Mouse (Mus musculus): ENCODE results near the gene Itga9. TPM values are rescaled to one million over a fixed set of nuclear protein-coding genes. Genes with fewer than 3 reads are reported as not detected.

The Itga9 gene
- polyA plus RNA-seq, 1 experiment: 8.2 TPM

DNA sequence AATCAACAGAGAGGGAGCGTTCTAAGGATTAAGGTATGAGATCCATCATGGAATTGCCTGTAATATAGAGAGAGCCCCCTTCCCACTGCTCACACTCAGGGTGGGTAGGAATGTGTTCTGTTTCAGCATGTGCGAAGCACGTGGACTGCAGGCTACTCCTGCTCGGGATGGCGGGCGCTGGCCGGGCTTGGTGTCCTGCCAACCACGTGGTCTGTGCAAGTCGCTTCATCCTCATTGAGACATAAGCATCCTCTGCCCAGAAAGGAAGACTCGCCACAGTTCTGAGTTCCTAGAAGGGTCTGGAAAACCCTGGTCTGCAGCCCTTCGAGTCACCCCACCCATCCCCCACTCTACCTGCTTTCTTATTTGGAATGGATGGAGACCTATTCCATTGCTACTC, 105.3 kb downstream of the Itga9 start:
- DNase-seq (ENCODE audit: low read depth, low spot score): no peak
- WGBS: 80% methylated on average over 11 of the region's 11 CpGs

DNA sequence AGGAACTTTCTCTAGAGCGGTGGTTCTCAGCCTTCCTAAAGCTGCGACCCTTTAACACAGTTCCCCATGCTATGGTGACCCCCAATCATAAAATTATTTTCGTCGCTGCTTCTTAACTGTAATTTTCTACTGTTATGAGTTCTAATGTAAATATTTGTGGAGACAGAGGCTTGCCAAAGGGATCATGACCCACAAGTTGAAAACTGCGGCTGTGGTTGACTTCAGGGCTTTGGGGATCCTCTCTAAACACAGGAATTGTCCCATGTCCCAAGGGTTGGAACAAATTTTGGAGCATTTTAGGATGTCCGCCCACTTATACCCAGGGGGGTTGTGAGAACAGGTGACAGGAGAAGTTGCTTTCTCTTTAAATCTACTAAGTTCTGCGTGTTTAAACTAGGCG, 107.0 kb downstream of the Itga9 start:
- 42% methylated on average over 8 of the region's 8 CpGs for WGBS
- no peak for DNase-seq (ENCODE audit: low read depth, low spot score)

DNA sequence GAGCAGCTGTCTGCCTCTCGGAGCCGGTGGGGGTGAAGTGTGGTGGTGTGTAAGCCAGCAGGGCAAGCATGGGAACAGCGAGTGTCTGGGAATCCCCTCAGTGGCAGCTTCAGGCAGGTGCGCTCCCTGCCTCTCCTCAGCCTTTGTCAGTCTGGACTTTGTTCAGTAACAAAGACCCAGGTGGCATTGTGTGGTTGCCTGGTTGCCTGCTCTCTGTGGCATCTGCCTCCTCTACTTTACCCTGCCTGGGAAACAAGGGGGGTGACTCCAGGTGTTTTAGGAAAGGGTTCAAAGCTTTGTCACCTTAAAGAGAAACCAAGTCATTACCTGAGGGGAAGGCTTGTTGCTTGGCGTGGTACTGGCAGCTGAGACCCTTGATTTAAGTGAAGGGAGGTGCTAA, 108.0 kb downstream of the Itga9 start:
- WGBS: 39% methylated on average over 5 of the region's 5 CpGs
- no peak for DNase-seq (ENCODE audit: low read depth, low spot score)

DNA sequence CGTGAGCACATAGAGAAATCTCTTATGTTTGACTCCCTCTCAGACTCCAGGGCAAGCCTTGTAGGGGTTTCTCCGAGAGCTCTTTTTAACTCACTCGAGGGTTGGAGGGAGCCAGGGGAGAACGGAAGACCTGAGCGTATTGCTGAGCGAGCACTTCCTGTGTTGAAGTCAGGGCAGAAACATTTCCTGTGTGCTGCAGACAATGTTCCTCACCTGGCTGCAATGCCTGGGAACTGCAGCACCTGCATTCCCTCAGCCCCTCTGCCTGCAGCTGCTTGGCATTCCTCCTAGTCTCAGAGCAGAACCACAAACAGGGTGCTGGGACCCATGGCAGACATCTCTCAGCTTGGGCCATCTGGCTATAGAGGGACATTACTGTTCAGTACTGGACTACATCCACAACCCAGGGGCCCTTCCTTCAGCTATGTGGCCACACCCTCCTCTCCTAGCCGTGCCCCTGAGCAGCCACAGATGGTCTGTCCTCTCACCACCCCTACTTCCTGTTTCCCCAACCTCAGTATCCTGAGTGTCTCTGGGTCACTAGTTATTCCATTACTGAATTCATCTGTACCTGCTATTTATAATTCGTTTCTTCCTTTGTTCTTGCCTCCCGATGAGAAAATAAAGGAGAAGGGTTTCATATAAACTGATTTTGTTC, 109.6 kb downstream of the Itga9 start:
- no peak for DNase-seq (ENCODE audit: low read depth, low spot score)
- 71% methylated on average over 9 of the region's 9 CpGs for WGBS

GRCm38 (mm10) chr9:118717436-118717835, 110.9 kb downstream of the Itga9 start:
- WGBS: 32% methylated on average over 3 of the region's 3 CpGs
- no peak for DNase-seq (ENCODE audit: low read depth, low spot score)

DNA sequence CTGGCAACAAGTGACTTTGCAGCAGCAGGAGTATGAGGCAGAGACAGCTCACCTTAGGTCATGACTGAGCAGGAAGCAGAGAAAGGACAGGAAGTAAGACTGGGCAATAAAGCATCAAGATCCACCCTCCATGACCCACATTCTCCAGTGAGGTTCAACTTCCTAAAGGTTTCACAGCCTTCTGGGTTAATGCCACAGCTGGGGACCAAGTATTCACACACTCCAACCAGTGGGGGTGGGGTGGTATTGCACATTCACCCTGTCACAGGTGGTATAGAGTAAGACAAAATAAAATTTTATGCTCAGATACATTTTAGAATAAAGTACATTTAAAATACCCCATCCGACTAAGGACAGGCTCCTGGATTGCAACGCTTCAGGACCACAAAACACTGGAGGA, 112.0 kb downstream of the Itga9 start:
- DNase-seq (ENCODE audit: low read depth, low spot score): no peak
- 85% methylated on average over 2 of the region's 2 CpGs for WGBS

DNA sequence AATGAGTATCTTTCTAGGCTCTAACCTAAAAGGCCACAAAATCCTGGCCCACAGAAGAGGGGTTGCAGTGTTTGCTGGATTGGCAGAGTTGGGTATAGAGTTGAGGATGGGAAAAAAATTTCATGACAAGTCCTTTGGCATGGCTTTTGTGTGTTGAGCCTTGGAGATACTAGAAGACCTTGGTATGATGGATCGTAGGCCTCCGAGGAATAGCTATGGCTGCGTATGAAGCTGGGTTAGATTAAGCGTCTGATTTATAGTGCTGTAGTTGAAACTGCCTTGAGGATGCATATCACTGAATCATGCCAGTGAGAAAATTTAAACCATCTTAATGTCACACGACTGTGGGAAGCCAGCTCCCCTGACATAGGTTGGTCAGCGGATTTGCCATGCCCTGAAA, 114.6 kb downstream of the Itga9 start:
- 95% methylated on average over 6 of the region's 6 CpGs for WGBS
- DNase-seq (ENCODE audit: low read depth, low spot score): no peak

- WGBS: 86% methylated on average over 2 of the region's 2 CpGs
Measured at GRCm38 (mm10) chr9:118722789-118723325, 116.4 kb downstream of the Itga9 start.

GRCm38 (mm10) chr9:118725128-118725527, 118.6 kb downstream of the Itga9 start:
- 70% methylated on average over 9 of the region's 9 CpGs for WGBS
- no peak for DNase-seq (ENCODE audit: low read depth, low spot score)

More at GRCm38 (mm10) chr9:118722789-118723325, 116.4 kb downstream of the Itga9 start:
- no peak for DNase-seq (ENCODE audit: low read depth, low spot score)

DNA sequence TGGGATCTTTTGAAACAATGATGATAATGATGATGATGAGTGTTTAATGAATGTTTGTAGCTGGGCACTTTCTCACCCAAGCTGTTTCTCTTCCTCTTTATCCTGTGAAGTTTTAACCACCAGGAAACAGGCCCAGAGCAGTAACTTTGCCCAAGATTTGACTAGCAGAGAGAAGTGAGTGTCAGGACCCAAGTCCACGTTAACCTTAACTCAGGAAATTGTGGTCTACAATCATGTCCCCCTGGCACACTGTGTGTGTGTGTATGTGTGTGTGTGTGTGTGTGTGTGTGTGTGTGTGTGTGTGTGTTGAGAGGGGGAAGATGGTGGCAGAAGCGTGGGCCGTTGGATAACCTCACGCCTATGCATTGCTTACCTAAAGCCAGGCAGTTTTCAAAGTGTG, 120.1 kb downstream of the Itga9 start:
- 83% methylated on average over 4 of the region's 4 CpGs for WGBS
- DNase-seq (ENCODE audit: low read depth, low spot score): no peak

- no peak for DNase-seq (ENCODE audit: low read depth, low spot score)
- WGBS: 84% methylated on average over 6 of the region's 6 CpGs
Measured at GRCm38 (mm10) chr9:118728296-118728695, 121.8 kb downstream of the Itga9 start.

DNA sequence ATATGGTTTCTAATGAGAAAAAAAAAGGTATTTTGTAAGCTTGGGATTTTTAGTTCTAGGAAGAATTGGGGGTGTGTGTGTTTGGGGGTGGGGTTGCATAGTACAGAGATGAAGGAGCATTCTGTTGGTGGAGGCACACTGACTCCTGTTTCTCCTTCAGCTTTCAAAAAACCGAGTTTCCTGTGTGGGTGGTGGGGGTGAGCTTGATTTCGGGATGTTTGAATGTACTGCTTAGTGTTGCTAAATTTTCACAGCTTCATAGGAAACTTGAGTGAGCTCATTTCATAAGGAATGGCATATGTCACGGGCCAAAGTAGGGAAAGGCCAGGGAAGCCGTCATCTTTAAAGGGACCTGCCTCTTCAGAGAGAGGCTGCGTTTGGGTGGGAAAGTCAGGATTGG, 122.5 kb downstream of the Itga9 start:
- 73% methylated on average over 5 of the region's 5 CpGs for WGBS
- DNase-seq (ENCODE audit: low read depth, low spot score): no peak

- 76% methylated on average over 8 of the region's 8 CpGs for WGBS
- no peak for DNase-seq (ENCODE audit: low read depth, low spot score)
Measured at GRCm38 (mm10) chr9:118730172-118730571, 123.7 kb downstream of the Itga9 start.

GRCm38 (mm10) chr9:118730871-118731390, 124.4 kb downstream of the Itga9 start:
- no peak for DNase-seq (ENCODE audit: low read depth, low spot score)

GRCm38 (mm10) chr9:118731650-118732049, 125.2 kb downstream of the Itga9 start:
- WGBS: 11% methylated on average over 6 of the region's 6 CpGs
- DNase-seq (ENCODE audit: low read depth, low spot score): no peak

More at GRCm38 (mm10) chr9:118730871-118731390, 124.4 kb downstream of the Itga9 start:
- WGBS: 40% methylated on average over 5 of the region's 5 CpGs

DNA sequence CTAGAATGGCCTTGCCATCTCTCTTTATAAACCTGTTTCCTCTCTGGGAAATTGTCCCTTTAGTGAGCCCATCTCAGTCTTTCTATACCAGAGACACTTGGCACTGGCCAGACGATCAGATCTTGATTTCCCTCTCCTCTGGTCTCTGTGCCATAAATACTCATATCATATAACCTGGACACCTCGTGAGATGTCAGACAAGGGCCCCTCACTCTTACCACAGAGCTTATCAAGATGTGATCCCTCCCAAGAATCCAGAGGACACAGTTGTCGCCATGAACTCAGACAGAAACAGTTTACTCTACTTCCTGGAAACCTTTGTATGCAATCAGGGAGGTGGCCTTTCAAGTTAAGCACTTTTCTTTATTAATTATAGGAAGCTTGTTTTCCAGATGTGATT, 127.1 kb downstream of the Itga9 start:
- no peak for DNase-seq (ENCODE audit: low read depth, low spot score)
- WGBS: 37% methylated on average over 3 of the region's 3 CpGs

GRCm38 (mm10) chr9:118737124-118737523, 130.6 kb downstream of the Itga9 start:
- no peak for DNase-seq (ENCODE audit: low read depth, low spot score)
- WGBS: 46% methylated on average over 2 of the region's 2 CpGs

DNA sequence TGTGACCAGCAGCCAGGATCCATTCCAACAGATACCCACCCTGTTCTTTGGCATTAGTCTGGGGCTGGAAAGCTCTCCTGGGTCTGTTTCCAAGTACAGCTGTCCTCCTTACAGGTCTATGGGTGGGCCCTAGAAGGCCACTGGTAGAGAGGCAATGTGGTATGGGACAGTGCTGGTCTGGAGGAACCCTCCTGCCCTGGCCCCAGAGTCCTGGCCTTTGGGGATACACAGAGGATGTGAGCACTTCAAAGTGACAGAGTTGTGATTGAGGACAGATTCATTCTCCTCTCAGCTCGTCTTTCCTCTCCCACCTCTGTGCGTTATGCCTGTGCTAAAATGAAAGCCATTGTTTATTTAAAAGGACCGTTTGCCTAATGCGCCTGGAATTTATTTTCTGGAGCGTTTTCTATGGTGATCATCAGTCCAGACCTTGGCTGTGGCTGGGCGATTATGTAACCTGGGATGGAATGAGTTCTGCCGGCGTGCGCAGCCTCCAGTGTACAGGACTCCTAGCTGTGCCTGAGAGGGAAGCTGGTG, 131.2 kb downstream of the Itga9 start:
- no peak for DNase-seq (ENCODE audit: low read depth, low spot score)
- 30% methylated on average over 9 of the region's 9 CpGs for WGBS

DNA sequence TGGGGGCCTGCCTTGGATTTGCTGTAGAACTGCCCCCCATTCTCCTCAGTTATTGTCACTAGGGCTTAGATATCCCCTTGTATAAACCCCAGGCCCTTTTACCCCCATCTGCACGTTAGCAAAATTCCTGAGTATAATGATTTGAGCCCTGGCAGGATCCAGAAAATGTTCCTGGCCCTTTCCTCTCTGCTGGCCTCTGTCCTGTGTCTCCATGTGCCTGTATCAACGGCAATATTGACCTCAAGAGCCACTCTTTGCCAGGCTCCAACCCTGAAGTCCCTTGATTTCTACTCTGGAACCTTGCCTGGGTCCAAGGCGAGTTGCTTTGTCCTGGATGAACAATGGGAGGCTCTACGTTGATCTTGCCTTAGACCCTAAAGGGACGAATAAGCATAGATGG, 131.8 kb downstream of the Itga9 start:
- DNase-seq (ENCODE audit: low read depth, low spot score): no peak
- 61% methylated on average over 5 of the region's 5 CpGs for WGBS

- DNase-seq (ENCODE audit: low read depth, low spot score): no peak
- WGBS: 92% methylated on average over 3 of the region's 3 CpGs
Measured at GRCm38 (mm10) chr9:118739071-118739470, 132.6 kb downstream of the Itga9 start.

- no peak for DNase-seq (ENCODE audit: low read depth, low spot score)
- WGBS: 84% methylated on average over 3 of the region's 3 CpGs
Measured at GRCm38 (mm10) chr9:118739659-118740058, 133.2 kb downstream of the Itga9 start.
